Mouse (Mus musculus): ENCODE data around the gene Vps26b. TPM values are rescaled to one million over a fixed set of nuclear protein-coding genes. Genes with fewer than 3 reads are reported as not detected.
A peak's percentile ranks its signal among the peaks of the same experiment; 100 is the strongest.

Vps26b gene
- polyA plus RNA-seq, 1 experiment, result 27.3 TPM

DNA sequence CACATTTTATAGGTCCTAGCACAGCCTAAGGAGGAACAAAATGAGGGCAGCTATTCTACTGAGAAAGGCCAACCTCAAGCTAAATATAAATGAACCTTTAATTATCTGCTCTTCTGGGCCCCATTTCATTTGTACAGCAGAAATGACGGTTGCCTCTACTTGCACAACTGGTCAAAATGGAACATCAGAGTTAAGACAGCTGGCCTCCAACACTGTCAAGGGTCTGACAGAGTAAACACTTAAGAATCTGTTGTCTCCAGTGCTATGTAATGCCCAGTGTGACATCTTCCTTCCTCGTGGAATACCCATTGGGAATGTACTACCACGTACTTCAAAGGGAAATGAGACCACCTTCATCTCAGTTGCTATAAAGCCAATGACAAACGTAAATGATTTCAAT is 18.3 kb downstream of the Vps26b start:
- Histone ChIP-seq H3K27me3 (ENCODE audit: control insufficient read depth, insufficient read depth, low read length, poor library complexity, severe bottlenecking) (no peaks in the 10 kb centered on the region), H3K36me3 (ENCODE audit: control insufficient read depth, insufficient read depth, low read length, poor library complexity, severe bottlenecking) (peaks cover 35% of the 10 kb centered on the region), H3K27ac (ENCODE audit: insufficient read depth, low read length) (no peak overlapping the region), H3K9ac (ENCODE audit: low read depth, poor library complexity, severe bottlenecking) (no peak overlapping the region), H3K4me1 (ENCODE audit: control insufficient read depth, insufficient read depth, low read length) (no peaks in the 10 kb centered on the region), H3K4me3 (ENCODE audit: low read depth, low read length) (no peak overlapping the region), H3K9me3 (replicated peaks; ENCODE audit: control insufficient read depth, insufficient read depth, low read length, poor library complexity, severe bottlenecking) (no peaks in the 10 kb centered on the region)
- TF ChIP-seq CTCF (IDR thresholded peaks at IDR 0.05; ENCODE audit: low read depth, low read length), result no peak
- no peak for TF ChIP-seq EP300 (IDR thresholded peaks at IDR 0.05; ENCODE audit: insufficient read depth, low read depth, low read length)
- TF ChIP-seq POLR2A (IDR thresholded peaks at IDR 0.05; ENCODE audit: insufficient read depth, low read length), result no peak

DNA sequence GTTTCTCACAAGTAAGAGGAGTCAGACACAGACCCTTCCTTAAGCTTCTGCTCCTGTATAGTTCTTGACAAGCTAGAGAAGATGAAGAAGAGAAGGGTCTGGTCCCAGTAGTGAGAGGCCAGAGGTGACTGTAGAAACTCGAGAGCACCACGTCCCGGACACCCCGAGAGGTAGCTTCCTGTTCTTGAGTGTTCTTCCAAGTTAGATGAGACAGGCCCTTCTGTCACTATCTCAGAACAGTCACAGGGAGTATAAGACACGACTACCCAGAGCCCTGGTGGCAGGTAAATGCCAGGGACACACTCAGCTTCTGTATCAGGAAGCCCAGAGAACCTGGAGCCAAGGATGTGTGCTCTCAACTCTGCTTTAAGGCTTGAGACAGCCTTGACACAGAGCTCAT is 20.6 kb downstream of the Vps26b start:
- TF ChIP-seq CTCF (IDR thresholded peaks at IDR 0.05; ENCODE audit: low read depth, low read length) (no peak), EP300 (IDR thresholded peaks at IDR 0.05; ENCODE audit: insufficient read depth, low read depth, low read length) (no peak), POLR2A (IDR thresholded peaks at IDR 0.05; ENCODE audit: insufficient read depth, low read length) (no peak)
- Histone ChIP-seq H3K27me3 (ENCODE audit: control insufficient read depth, insufficient read depth, low read length, poor library complexity, severe bottlenecking) (no peaks in the 10 kb centered on the region), H3K4me3 (ENCODE audit: low read depth, low read length) (no peak overlapping the region), H3K27ac (ENCODE audit: insufficient read depth, low read length) (no peak overlapping the region), H3K36me3 (ENCODE audit: control insufficient read depth, insufficient read depth, low read length, poor library complexity, severe bottlenecking) (peaks cover 55% of the 10 kb centered on the region), H3K9me3 (replicated peaks; ENCODE audit: control insufficient read depth, insufficient read depth, low read length, poor library complexity, severe bottlenecking) (no peaks in the 10 kb centered on the region), H3K4me1 (ENCODE audit: control insufficient read depth, insufficient read depth, low read length) (no peaks in the 10 kb centered on the region), H3K9ac (ENCODE audit: low read depth, poor library complexity, severe bottlenecking) (no peak overlapping the region)

DNA sequence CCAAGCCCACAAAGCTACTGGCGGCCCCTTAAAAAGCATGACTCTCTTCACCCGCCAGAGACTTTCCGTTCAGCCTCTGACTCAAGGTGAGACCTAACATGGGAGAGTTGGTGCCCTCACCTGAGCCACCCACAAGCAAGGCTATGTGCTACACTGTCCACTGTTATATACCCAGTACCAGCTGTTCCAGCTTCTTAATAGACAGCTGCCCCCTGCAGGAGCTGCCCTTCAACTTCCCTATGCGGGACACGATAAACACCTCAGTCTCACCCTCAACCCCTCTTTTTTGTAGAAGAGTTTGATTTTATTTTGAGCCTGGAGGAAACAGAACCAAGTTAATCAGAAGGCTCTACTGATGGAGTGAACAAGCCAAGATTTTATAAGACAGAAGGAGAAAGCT is 23.0 kb downstream of the Vps26b start:
- Histone ChIP-seq H3K27me3 (ENCODE audit: control insufficient read depth, insufficient read depth, low read length, poor library complexity, severe bottlenecking) (no peaks in the 10 kb centered on the region), H3K9me3 (replicated peaks; ENCODE audit: control insufficient read depth, insufficient read depth, low read length, poor library complexity, severe bottlenecking) (no peaks in the 10 kb centered on the region), H3K4me3 (ENCODE audit: low read depth, low read length) (no peak overlapping the region), H3K27ac (ENCODE audit: insufficient read depth, low read length) (no peak overlapping the region), H3K36me3 (ENCODE audit: control insufficient read depth, insufficient read depth, low read length, poor library complexity, severe bottlenecking) (peaks cover 69% of the 10 kb centered on the region), H3K4me1 (ENCODE audit: control insufficient read depth, insufficient read depth, low read length) (no peaks in the 10 kb centered on the region), H3K9ac (ENCODE audit: low read depth, poor library complexity, severe bottlenecking) (no peak overlapping the region)
- TF ChIP-seq CTCF (IDR thresholded peaks at IDR 0.05; ENCODE audit: low read depth, low read length) (peak; percentile 7), EP300 (IDR thresholded peaks at IDR 0.05; ENCODE audit: insufficient read depth, low read depth, low read length) (no peak)

DNA sequence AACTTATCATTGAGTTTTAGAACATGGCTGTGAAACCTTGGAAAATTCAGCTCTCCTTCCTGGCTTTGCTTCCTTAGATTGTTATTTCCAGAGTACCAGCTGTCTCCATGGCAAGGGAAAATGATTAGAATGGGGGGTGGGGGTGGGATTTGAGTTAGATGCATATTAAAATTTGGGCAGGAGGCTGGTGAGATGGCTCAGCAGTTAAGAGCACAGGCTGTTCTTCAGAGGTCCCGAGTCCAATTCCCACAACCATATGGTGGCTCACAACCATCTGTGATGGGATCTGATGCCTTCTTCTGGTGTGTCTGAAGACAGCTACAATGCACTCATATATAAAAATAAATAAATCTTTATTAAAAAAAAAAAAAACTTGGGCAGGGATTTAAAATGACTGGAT is 23.9 kb downstream of the Vps26b start:
- Histone ChIP-seq H3K36me3 (ENCODE audit: control insufficient read depth, insufficient read depth, low read length, poor library complexity, severe bottlenecking) (peaks cover 71% of the 10 kb centered on the region), H3K9me3 (replicated peaks; ENCODE audit: control insufficient read depth, insufficient read depth, low read length, poor library complexity, severe bottlenecking) (no peaks in the 10 kb centered on the region), H3K27me3 (ENCODE audit: control insufficient read depth, insufficient read depth, low read length, poor library complexity, severe bottlenecking) (no peaks in the 10 kb centered on the region)

DNA sequence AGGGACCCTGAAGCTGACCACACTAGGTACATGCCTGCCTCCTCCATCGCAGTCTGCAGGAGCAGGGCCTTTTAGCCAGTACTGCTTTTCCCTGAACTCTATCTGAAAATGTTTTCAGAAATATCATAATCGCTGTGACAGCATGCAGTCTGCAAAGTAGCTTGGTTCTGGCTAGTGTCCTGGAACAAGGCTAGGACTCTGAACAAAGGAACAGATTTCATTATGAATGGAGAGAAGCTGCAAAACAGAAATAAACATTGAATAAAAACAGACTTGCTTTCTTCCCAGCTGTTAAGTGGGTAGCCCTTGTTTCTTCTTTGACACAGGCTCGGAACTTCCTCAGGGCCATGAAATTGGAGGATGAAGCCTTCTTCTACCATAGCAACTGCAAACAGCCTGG is 24.6 kb downstream of the Vps26b start:
- no peak overlapping the region for H3K9ac ChIP-seq (ENCODE audit: low read depth, poor library complexity, severe bottlenecking)

More for the DNA sequence above, 23.9 kb downstream of the Vps26b start:
- H3K4me3 ChIP-seq (ENCODE audit: low read depth, low read length), result no peak overlapping the region
- no peaks in the 10 kb centered on the region for H3K4me1 ChIP-seq (ENCODE audit: control insufficient read depth, insufficient read depth, low read length)
- no peak for TF ChIP-seq POLR2A (IDR thresholded peaks at IDR 0.05; ENCODE audit: insufficient read depth, low read length)
- TF ChIP-seq EP300 (IDR thresholded peaks at IDR 0.05; ENCODE audit: insufficient read depth, low read depth, low read length), result no peak
- no peak for TF ChIP-seq CTCF (IDR thresholded peaks at IDR 0.05; ENCODE audit: low read depth, low read length)
- H3K9ac ChIP-seq (ENCODE audit: low read depth, poor library complexity, severe bottlenecking), result no peak overlapping the region
- H3K27ac ChIP-seq (ENCODE audit: insufficient read depth, low read length), result no peak overlapping the region

DNA sequence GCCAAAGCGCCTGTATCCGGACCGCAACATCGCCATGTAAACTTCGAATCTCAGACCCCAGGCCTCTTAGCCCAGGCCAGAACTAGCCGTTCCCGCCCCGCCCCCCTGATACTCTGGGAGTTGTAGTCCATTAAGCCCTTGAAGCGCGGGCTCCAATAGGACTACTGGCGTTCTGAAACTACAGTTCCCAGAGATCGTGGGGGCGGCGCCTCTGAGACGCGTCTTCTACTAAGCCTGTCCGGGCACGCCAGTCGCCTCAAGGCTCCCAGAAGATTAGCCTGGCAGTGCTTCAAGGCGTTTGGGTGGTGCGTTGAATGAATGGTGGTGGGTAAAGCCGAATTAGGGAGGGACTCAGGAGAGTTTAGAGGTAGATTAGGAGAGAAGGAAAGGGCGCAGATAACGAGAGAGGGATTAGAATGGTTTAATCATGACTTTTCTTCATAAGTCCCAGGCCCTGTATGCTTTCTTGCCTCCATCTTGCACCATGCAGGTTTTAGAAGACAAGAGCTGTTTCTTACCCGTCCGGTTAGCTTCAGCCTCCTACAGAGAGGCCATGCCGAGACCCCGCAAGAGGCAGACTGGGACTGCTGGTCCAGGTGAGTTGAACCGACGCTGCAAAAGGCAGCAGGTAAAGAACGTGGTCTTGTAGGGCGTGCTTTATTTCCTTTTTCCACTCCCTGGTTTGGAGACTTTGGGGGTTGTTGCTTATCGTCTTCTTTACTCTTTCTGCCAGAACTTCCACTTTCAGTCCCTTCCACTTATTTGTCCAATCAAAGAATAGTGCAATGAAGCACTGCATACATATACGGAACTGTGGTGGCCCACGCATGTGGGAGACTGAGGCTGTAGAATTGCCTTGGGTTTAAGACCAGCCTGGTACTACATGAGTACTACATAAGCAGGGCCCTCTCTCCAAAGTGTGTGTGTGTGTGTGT is 30.1 kb downstream of the Vps26b start, which contains the start of the genes Acad8 and Thyn1:
Acad8 (minus strand) TSS at position 106 of the 935 bp plus-strand sequence.
Thyn1 (plus strand) TSS at position 250 of the 935 bp plus-strand sequence.
- TF ChIP-seq CTCF (IDR thresholded peaks at IDR 0.05; ENCODE audit: low read depth, low read length) (no peak), POLR2A (IDR thresholded peaks at IDR 0.05; ENCODE audit: insufficient read depth, low read length) (peak; percentile 47), EP300 (IDR thresholded peaks at IDR 0.05; ENCODE audit: insufficient read depth, low read depth, low read length) (no peak)
- H3K9me3 ChIP-seq (replicated peaks; ENCODE audit: control insufficient read depth, insufficient read depth, low read length, poor library complexity, severe bottlenecking), result no peaks in the 10 kb centered on the region
- peak within 1 kb of the TSS; percentile 62 for H3K27ac ChIP-seq (ENCODE audit: insufficient read depth, low read length)

More for the DNA sequence above, 24.6 kb downstream of the Vps26b start:
- no peak overlapping the region for H3K4me3 ChIP-seq (ENCODE audit: low read depth, low read length)
- TF ChIP-seq POLR2A (IDR thresholded peaks at IDR 0.05; ENCODE audit: insufficient read depth, low read length) (no peak), EP300 (IDR thresholded peaks at IDR 0.05; ENCODE audit: insufficient read depth, low read depth, low read length) (no peak), CTCF (IDR thresholded peaks at IDR 0.05; ENCODE audit: low read depth, low read length) (no peak)
- no peaks in the 10 kb centered on the region for H3K9me3 ChIP-seq (replicated peaks; ENCODE audit: control insufficient read depth, insufficient read depth, low read length, poor library complexity, severe bottlenecking)
- H3K36me3 ChIP-seq (ENCODE audit: control insufficient read depth, insufficient read depth, low read length, poor library complexity, severe bottlenecking), result peaks cover 71% of the 10 kb centered on the region
- no peaks in the 10 kb centered on the region for H3K4me1 ChIP-seq (ENCODE audit: control insufficient read depth, insufficient read depth, low read length)
- no peak overlapping the region for H3K27ac ChIP-seq (ENCODE audit: insufficient read depth, low read length)
- no peaks in the 10 kb centered on the region for H3K27me3 ChIP-seq (ENCODE audit: control insufficient read depth, insufficient read depth, low read length, poor library complexity, severe bottlenecking)

More for the DNA sequence above, 30.1 kb downstream of the Vps26b start, which contains the start of the genes Acad8 and Thyn1:
- Histone ChIP-seq H3K36me3 (ENCODE audit: control insufficient read depth, insufficient read depth, low read length, poor library complexity, severe bottlenecking) (peaks cover 30% of the 10 kb centered on the region), H3K27me3 (ENCODE audit: control insufficient read depth, insufficient read depth, low read length, poor library complexity, severe bottlenecking) (no peaks in the 10 kb centered on the region), H3K9ac (ENCODE audit: low read depth, poor library complexity, severe bottlenecking) (peak within 1 kb of the TSS; percentile 96), H3K4me3 (ENCODE audit: low read depth, low read length) (peak within 1 kb of the TSS; percentile 99), H3K4me1 (ENCODE audit: control insufficient read depth, insufficient read depth, low read length) (peaks cover 3% of the 10 kb centered on the region)
